Mouse (Mus musculus) heart, postnatal 0 days (tissue): Measurements from ENCODE around the gene Ttk. TPM values are rescaled to one million over a fixed set of nuclear protein-coding genes. Genes with fewer than 3 reads are reported as not detected.

ENCODE experiments used
- ATAC-seq: fragments of 200-750 bp; cut with Nextera tagmentation; 2 replicates; pipeline ENCODE4 v1.8.0; 2017; ENCODE audit warnings: low read depth, moderate number of reproducible peaks, moderate library complexity; ENCODE audit not compliant: insufficient read depth
- DNase-seq: peaks from one replicate; pipeline ENCODE4 v3.0.0-alpha.2; 2016; ENCODE audit warnings: low spot score
- H3K27ac ChIP-seq: fragments of 300-500 bp; sonication (generic); 2 replicates; pipeline ENCODE4 v1.5.1; 2014; ENCODE audit warnings: low read depth, mild to moderate bottlenecking
- H3K27me3 ChIP-seq: fragments of 300-500 bp; sonication (generic); 2 replicates; pipeline ENCODE4 v1.6.1; 2014; ENCODE audit warnings: low read length, mixed read lengths; ENCODE audit not compliant: control insufficient read depth, insufficient read depth
- H3K36me3 ChIP-seq: fragments of 300-500 bp; sonication (generic); replicated peaks from 2 replicates; pipeline ENCODE4 v1.6.1; 2014; ENCODE audit warnings: low read length, mixed read lengths; ENCODE audit not compliant: control insufficient read depth, insufficient read depth
- H3K4me1 ChIP-seq: fragments of 300-500 bp; sonication (generic); 2 replicates; pipeline ENCODE4 v1.6.1; 2014; ENCODE audit warnings: antibody characterized with exemption; ENCODE audit not compliant: control insufficient read depth, insufficient read depth
- H3K4me2 ChIP-seq: fragments of 300-500 bp; sonication (generic); 2 replicates; pipeline ENCODE4 v1.6.1; 2014; ENCODE audit warnings: low read depth, mild to moderate bottlenecking, low read length, moderate library complexity
- H3K4me3 ChIP-seq: fragments of 300-500 bp; sonication (generic); 2 replicates; pipeline ENCODE4 v1.5.1; 2014; ENCODE audit warnings: low read depth, low read length
- H3K9ac ChIP-seq: fragments of 300-500 bp; sonication (generic); replicated peaks from 2 replicates; pipeline ENCODE4 v1.6.1; 2014; ENCODE audit warnings: low read depth, low read length, mixed read lengths
- H3K9me3 ChIP-seq: fragments of 300-500 bp; sonication (generic); replicated peaks from 2 replicates; pipeline ENCODE4 v1.6.1; 2016; ENCODE audit warnings: low read length; ENCODE audit not compliant: control insufficient read depth
- CTCF ChIP-seq: IDR thresholded peaks from 2 replicates; pipeline ENCODE4 v1.5.1; 2016; ENCODE audit warnings: antibody characterized with exemption, control low read depth, low read depth
- EP300 ChIP-seq: IDR thresholded peaks from 2 replicates; pipeline ENCODE4 v1.6.1; 2016; ENCODE audit warnings: antibody characterized with exemption, low read depth
- WGBS: fragments of 180-500 bp; shearing (Covaris S2); extraction: QIAGEN DNeasy Blood & Tissue Kit; methylation state at CpG from one replicate; pipeline ENCODE4 v1.1.7; 2014; 5-methylcytosine and 5-hydroxymethylcytosine counted together
- polyA plus RNA-seq: library from polyadenylated mRNA; unstranded; fragments of >200 nt; fragmentation: Nextera tagmentation; extraction: Ambion mirVana; gene quantifications from 2 replicates; pipeline ENCODE4 v1.2.1, GENCODE M21; 2015
- total RNA-seq: library from RNA; depleted of rRNA; stranded (reverse); fragments of >200 nt; gene quantifications from 2 replicates; pipeline ENCODE4 v1.2.3, GENCODE M21; 2014; ENCODE audit warnings: low replicate concordance; rRNA removed

Ttk gene
- total RNA-seq (3.5 and 6.5 TPM in 2 replicates), polyA plus RNA-seq (4.5 and 4.8 TPM in 2 replicates)

GRCm38 (mm10) chr9:83833811-83834747 is at the start of gene Ttk:
Gene Ttk, plus strand, starts transcription at chr9:83834689.
- DNase-seq, result peak; percentile 92
- Histone ChIP-seq H3K27me3 (no peaks in the 10 kb centered on the region), H3K27ac (peak within 1 kb of the TSS; percentile 73), H3K36me3 (no peaks in the 10 kb centered on the region), H3K9ac (peak within 1 kb of the TSS; percentile 65), H3K4me2 (peak within 1 kb of the TSS; percentile 82), H3K4me1 (peaks cover 6% of the 10 kb centered on the region; the same call in 1 of the 2 replicates), H3K9me3 (no peaks in the 10 kb centered on the region), H3K4me3 (peak within 1 kb of the TSS; percentile 77)
- ATAC-seq, result peak; percentile 100
- no peak for TF ChIP-seq EP300
- no peak for TF ChIP-seq CTCF
- under 1% methylated on average over 37 of the region's 38 CpGs for WGBS

GRCm38 (mm10) chr9:83785501-83785900 is 49.0 kb upstream of the Ttk start:
- WGBS, result 63% methylated on average over 1 of the region's 1 CpGs
- H3K9me3 ChIP-seq, result no peaks in the 10 kb centered on the region
- H3K27ac ChIP-seq, result no peak overlapping the region
- no peak overlapping the region for H3K4me2 ChIP-seq
- ATAC-seq, result no peak
- DNase-seq, result no peak
- H3K27me3 ChIP-seq, result no peaks in the 10 kb centered on the region
- TF ChIP-seq EP300 (no peak), CTCF (no peak)
- H3K4me3 ChIP-seq, result no peak overlapping the region
- H3K9ac ChIP-seq, result no peak overlapping the region
- H3K36me3 ChIP-seq, result no peaks in the 10 kb centered on the region
- H3K4me1 ChIP-seq, result no peaks in the 10 kb centered on the region

GRCm38 (mm10) chr9:83789326-83789725 is 45.2 kb upstream of the Ttk start:
- Histone ChIP-seq H3K4me1 (no peaks in the 10 kb centered on the region), H3K9me3 (no peaks in the 10 kb centered on the region), H3K4me2 (no peak overlapping the region), H3K9ac (no peak overlapping the region), H3K36me3 (no peaks in the 10 kb centered on the region), H3K27ac (no peak overlapping the region), H3K27me3 (no peaks in the 10 kb centered on the region), H3K4me3 (no peak overlapping the region)
- DNase-seq (no peak), ATAC-seq (no peak)
- 93% methylated on average over 6 of the region's 6 CpGs for WGBS
- TF ChIP-seq EP300, result no peak
- TF ChIP-seq CTCF, result no peak

GRCm38 (mm10) chr9:83796875-83797274 is 37.6 kb upstream of the Ttk start:
- TF ChIP-seq CTCF, result no peak
- no peak for TF ChIP-seq EP300
- Histone ChIP-seq H3K27me3 (no peaks in the 10 kb centered on the region), H3K4me2 (no peak overlapping the region), H3K36me3 (no peaks in the 10 kb centered on the region), H3K9ac (no peak overlapping the region), H3K9me3 (no peaks in the 10 kb centered on the region), H3K4me3 (no peak overlapping the region), H3K27ac (no peak overlapping the region), H3K4me1 (no peaks in the 10 kb centered on the region)
- ATAC-seq (no peak), DNase-seq (no peak)
- 81% methylated on average over 7 of the region's 7 CpGs for WGBS

- DNase-seq (no peak), ATAC-seq (no peak)
- no peaks in the 10 kb centered on the region for H3K4me1 ChIP-seq
- no peaks in the 10 kb centered on the region for H3K9me3 ChIP-seq
- no peak overlapping the region for H3K9ac ChIP-seq
- no peaks in the 10 kb centered on the region for H3K36me3 ChIP-seq
- no peaks in the 10 kb centered on the region for H3K27me3 ChIP-seq
- WGBS, result 72% methylated on average over 8 of the region's 8 CpGs
- H3K27ac ChIP-seq, result no peak overlapping the region
- no peak for TF ChIP-seq CTCF
- no peak for TF ChIP-seq EP300
- no peak overlapping the region for H3K4me3 ChIP-seq
- H3K4me2 ChIP-seq, result no peak overlapping the region
These were observed 36.6 kb upstream of the Ttk start for GRCm38 (mm10) chr9:83797898-83798297.
